Mouse (Mus musculus) hindbrain, postnatal 0 days (tissue): ENCODE results near the gene Tigit. TPM values are rescaled to one million over a fixed set of nuclear protein-coding genes. Genes with fewer than 3 reads are reported as not detected.

Experiments used
- ATAC-seq: fragments of 200-750 bp; cut with Nextera tagmentation; 2 replicates; pipeline ENCODE4 v1.8.0; 2017; ENCODE audit warnings: mild to moderate bottlenecking, moderate TSS enrichment, moderate library complexity
- DNase-seq: peaks from one replicate; pipeline ENCODE4 v3.0.0-alpha.2; 2015; ENCODE audit warnings: low spot score
- H3K27ac ChIP-seq: fragments of 300-500 bp; sonication (generic); 2 replicates; pipeline ENCODE4 v1.5.1; 2014; ENCODE audit warnings: mild to moderate bottlenecking
- H3K27me3 ChIP-seq: fragments of 300-500 bp; sonication (generic); 2 replicates; pipeline ENCODE4 v1.6.1; 2014; ENCODE audit warnings: low read length, mixed read lengths; ENCODE audit not compliant: insufficient read depth
- H3K36me3 ChIP-seq: fragments of 300-500 bp; sonication (generic); 2 replicates; pipeline ENCODE4 v1.6.1; 2014; ENCODE audit warnings: low read length, mixed read lengths; ENCODE audit not compliant: insufficient read depth
- H3K4me1 ChIP-seq: fragments of 300-500 bp; sonication (generic); 2 replicates; pipeline ENCODE4 v1.6.1; 2014; ENCODE audit warnings: antibody characterized with exemption, low read length, mixed read lengths; ENCODE audit not compliant: insufficient read depth
- H3K4me2 ChIP-seq: fragments of 300-500 bp; sonication (generic); 2 replicates; pipeline ENCODE4 v1.6.1; 2014; ENCODE audit warnings: low read depth, mild to moderate bottlenecking, low read length, moderate library complexity, mixed read lengths
- H3K4me3 ChIP-seq: fragments of 300-500 bp; sonication (generic); 2 replicates; pipeline ENCODE4 v1.5.1; 2014; ENCODE audit warnings: low read length
- H3K9ac ChIP-seq: fragments of 300-500 bp; sonication (generic); replicated peaks from 2 replicates; pipeline ENCODE4 v1.6.1; 2014; ENCODE audit warnings: mild to moderate bottlenecking, low read length, moderate library complexity, mixed read lengths
- H3K9me3 ChIP-seq: fragments of 300-500 bp; sonication (generic); 2 replicates; pipeline ENCODE4 v1.6.1; 2016; ENCODE audit warnings: low read length, mixed read lengths
- CTCF ChIP-seq: IDR thresholded peaks from 2 replicates; pipeline ENCODE4 v1.5.1; 2016; ENCODE audit warnings: antibody characterized with exemption, control low read depth, low read depth
- WGBS: fragments of 180-500 bp; shearing (Covaris S2); extraction: QIAGEN DNeasy Blood & Tissue Kit; methylation state at CpG from one replicate; pipeline ENCODE4 v1.1.7; 2014; 5-methylcytosine and 5-hydroxymethylcytosine counted together
- polyA plus RNA-seq: library from polyadenylated mRNA; unstranded; fragments of >200 nt; fragmentation: Nextera tagmentation; extraction: Ambion mirVana; gene quantifications from 2 replicates; pipeline ENCODE4 v1.2.1, GENCODE M21; 2015
- total RNA-seq: library from RNA; depleted of rRNA; stranded (reverse); fragments of >200 nt; gene quantifications from 2 replicates; pipeline ENCODE4 v1.2.3, GENCODE M21; 2014

The Tigit gene
- total and polyA plus RNA-seq, 2 experiments from 2014 or later: 0.31 TPM; not detected in 1

DNA sequence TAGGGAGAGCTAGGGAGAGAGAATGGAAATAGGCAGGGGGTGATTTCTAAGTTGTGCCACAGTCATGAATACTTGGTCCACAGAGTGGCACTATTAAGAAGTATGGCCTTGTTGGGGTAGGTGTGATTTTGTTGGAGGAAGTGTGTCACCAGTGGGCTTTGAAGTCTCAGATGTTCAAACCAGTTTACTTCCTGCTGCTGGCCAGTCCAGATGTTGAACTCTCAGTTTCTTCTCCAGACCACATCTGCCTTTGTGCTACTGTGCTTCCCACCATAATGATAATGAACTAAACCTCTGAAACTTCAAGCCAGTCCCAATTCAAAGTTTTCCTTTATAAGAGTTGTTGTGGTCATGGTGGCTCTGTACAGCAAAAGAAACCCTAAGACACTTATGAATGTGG, 8.8 kb upstream of the Tigit start:
- TF ChIP-seq CTCF: no peak
- Histone ChIP-seq H3K4me2 (no peak overlapping the region), H3K9ac (no peak overlapping the region), H3K9me3 (no peaks in the 10 kb centered on the region), H3K27ac (no peak overlapping the region), H3K4me1 (no peaks in the 10 kb centered on the region), H3K27me3 (no peaks in the 10 kb centered on the region), H3K4me3 (no peak overlapping the region), H3K36me3 (no peaks in the 10 kb centered on the region)
- no peak for DNase-seq
- no peak for ATAC-seq

DNA sequence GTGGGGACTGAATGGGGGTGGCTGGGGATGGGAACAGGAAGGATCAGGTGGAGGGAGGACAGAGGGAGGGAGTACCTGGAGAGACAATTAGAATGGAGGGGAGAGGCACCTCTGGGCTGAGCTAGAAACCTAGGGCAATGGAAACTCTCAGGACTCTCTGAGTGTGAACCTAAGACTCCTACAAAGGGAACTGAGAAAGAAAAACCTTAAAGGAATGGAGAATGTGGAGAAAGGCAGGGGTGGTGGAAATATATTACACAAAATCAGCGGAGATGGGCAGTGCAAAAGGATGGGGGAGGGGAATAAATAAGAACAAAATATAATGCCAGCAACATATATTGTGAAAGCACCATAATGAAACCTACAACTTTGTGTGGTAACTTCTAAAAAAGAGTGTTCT, 8.0 kb upstream of the Tigit start:
- Histone ChIP-seq H3K36me3 (no peaks in the 10 kb centered on the region), H3K27ac (no peak overlapping the region), H3K9me3 (no peaks in the 10 kb centered on the region), H3K27me3 (no peaks in the 10 kb centered on the region), H3K4me3 (no peak overlapping the region), H3K4me2 (no peak overlapping the region), H3K9ac (no peak overlapping the region), H3K4me1 (no peaks in the 10 kb centered on the region)
- no peak for DNase-seq
- TF ChIP-seq CTCF: no peak
- no peak for ATAC-seq
- 95% methylated on average over 1 of the region's 1 CpGs for WGBS

- H3K4me1 ChIP-seq: no peaks in the 10 kb centered on the region
- WGBS: 87% methylated on average over 3 of the region's 3 CpGs
- DNase-seq (no peak), ATAC-seq (no peak)
- H3K4me2 ChIP-seq: no peak overlapping the region
- H3K27me3 ChIP-seq: no peaks in the 10 kb centered on the region
- no peaks in the 10 kb centered on the region for H3K36me3 ChIP-seq
- no peaks in the 10 kb centered on the region for H3K9me3 ChIP-seq
- H3K27ac ChIP-seq: no peak overlapping the region
- TF ChIP-seq CTCF: no peak
- H3K9ac ChIP-seq: no peak overlapping the region
- no peak overlapping the region for H3K4me3 ChIP-seq
Measured at GRCm38 (mm10) chr16:43668294-43668693, 4.3 kb upstream of the Tigit start.

GRCm38 (mm10) chr16:43664861-43665260, 915 bp upstream of the Tigit start:
- DNase-seq (no peak), ATAC-seq (no peak)
- TF ChIP-seq CTCF: no peak
- Histone ChIP-seq H3K4me3 (no peak overlapping the region), H3K36me3 (no peaks in the 10 kb centered on the region), H3K4me1 (no peaks in the 10 kb centered on the region), H3K9ac (no peak overlapping the region), H3K9me3 (no peaks in the 10 kb centered on the region), H3K27ac (no peak overlapping the region), H3K27me3 (no peaks in the 10 kb centered on the region), H3K4me2 (no peak overlapping the region)

DNA sequence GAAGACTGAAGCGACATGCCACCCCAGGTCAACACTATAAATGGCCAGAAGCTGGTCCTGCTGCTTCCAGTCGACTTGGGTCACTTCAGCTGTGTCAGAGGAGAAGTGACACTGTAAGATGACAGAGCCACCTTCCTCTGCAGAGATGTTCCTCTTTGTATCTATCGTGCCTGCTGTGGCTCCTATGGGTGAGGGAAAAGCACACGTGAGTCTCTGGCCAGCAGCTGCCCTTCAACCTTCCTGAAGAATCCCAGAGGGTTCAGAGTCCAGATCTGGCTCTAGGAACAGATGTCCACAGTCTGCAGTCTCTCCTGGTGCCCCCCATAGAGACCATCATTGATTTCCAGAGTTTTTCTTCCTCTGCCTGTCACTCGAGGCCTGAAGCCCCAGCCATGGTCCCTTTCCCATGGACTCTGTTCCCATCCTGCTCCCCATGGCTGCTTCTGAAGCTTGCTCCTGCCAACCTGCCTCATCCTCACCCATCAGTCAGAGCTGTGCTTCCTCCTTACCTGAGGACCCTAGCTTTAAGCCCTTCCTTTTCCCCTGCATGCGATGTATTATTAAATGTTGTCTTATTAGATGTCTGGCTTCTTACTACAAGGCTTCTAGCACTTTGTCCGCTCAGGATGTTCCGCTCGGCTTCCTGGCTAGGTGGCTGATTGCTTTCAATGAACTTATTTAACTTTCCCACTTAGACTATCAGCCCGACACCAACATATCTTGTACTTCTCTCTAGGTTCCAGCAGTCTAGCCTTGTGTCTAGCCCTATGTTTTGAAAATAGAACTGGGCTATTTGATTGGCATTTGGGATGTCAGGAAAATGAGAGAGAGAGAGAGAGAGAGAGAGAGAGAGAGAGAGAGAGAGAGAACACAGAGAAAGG, 1.6 kb downstream of the Tigit start:
- WGBS: 85% methylated on average over 10 of the region's 10 CpGs
- no peaks in the 10 kb centered on the region for H3K9me3 ChIP-seq
- H3K27ac ChIP-seq: no peak overlapping the region
- no peaks in the 10 kb centered on the region for H3K36me3 ChIP-seq
- no peak for TF ChIP-seq CTCF
- H3K4me1 ChIP-seq: no peaks in the 10 kb centered on the region
- no peak overlapping the region for H3K4me3 ChIP-seq
- no peaks in the 10 kb centered on the region for H3K27me3 ChIP-seq
- H3K4me2 ChIP-seq: no peak overlapping the region
- H3K9ac ChIP-seq: no peak overlapping the region
- no peak for DNase-seq
- no peak for ATAC-seq

DNA sequence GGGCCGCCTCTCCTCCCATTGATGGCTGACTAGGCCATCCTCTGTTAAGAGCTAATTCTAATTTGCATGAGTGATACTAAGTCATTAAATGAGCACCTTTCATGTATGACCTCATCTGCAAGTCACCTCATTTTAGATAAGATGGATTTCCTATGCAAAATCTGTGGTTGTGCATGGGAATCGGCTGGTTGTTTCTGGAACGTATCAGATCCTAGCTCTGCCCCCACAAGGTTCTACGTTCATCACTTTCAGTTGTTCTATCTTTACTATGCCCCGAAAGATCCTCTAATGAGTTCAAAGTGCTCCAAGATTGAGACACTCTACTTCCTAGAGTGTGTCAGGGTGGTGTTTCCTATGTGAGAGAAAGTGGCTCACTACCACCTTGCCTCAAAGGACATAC, 2.4 kb downstream of the Tigit start:
- no peak for DNase-seq
- no peak for TF ChIP-seq CTCF
- Histone ChIP-seq H3K4me2 (no peak overlapping the region), H3K27me3 (no peaks in the 10 kb centered on the region), H3K4me1 (no peaks in the 10 kb centered on the region), H3K4me3 (no peak overlapping the region), H3K9me3 (no peaks in the 10 kb centered on the region), H3K27ac (no peak overlapping the region), H3K9ac (no peak overlapping the region), H3K36me3 (no peaks in the 10 kb centered on the region)
- no peak for ATAC-seq
- WGBS: 95% methylated on average over 5 of the region's 5 CpGs

DNA sequence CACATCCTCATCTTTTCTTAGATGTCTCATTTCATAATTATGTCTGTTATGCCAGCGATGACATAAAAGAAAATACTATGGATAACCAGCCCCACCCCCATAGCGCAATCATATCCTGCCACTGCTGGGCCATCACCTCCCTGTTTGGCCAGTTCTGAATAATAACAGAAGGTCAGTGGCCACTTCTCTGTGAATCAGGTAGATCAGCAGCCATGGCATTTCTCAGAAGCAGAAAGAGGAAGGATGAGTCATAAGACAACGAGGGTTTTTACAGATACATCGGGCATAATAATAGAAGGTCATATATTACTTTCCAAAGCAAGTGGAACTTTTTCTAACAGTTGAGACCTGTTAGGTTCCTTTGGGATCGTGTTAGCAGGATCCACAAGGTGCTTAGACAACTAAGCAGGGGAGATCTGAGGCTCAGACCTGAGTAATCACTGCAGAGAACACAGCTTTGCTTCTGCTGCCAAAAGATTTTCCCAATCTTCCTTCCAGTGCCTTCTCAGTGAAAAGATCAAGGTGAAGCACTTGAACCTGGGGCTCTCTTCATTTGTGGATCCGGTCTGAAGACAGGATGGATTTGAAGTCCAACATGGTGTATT, 8.7 kb downstream of the Tigit start:
- Histone ChIP-seq H3K9ac (no peak overlapping the region), H3K27me3 (no peaks in the 10 kb centered on the region), H3K27ac (no peak overlapping the region), H3K36me3 (no peaks in the 10 kb centered on the region), H3K4me1 (no peaks in the 10 kb centered on the region), H3K4me2 (no peak overlapping the region), H3K9me3 (no peaks in the 10 kb centered on the region), H3K4me3 (no peak overlapping the region)
- ATAC-seq (no peak), DNase-seq (no peak)
- 87% methylated on average over 6 of the region's 6 CpGs for WGBS
- no peak for TF ChIP-seq CTCF
